Mouse (Mus musculus) CH12.LX (cell line): ENCODE data around the gene Rasl2-9. TPM values are rescaled to one million over a fixed set of nuclear protein-coding genes. Genes with fewer than 3 reads are reported as not detected.

Experiments used
- DNase-seq: peaks from one replicate; pipeline ENCODE4 v3.0.0-alpha.2; 2013; ENCODE audit errors: extremely low read depth
- H3K27ac ChIP-seq: 2 replicates; pipeline ENCODE4 v1.5.1; 2012; ENCODE audit warnings: low read depth, mild to moderate bottlenecking, control low read depth, moderate library complexity; ENCODE audit not compliant: insufficient read depth
- H3K27me3 ChIP-seq: replicated peaks from 2 replicates; pipeline ENCODE3; 2012; ENCODE audit warnings: inconsistent platforms
- H3K36me3 ChIP-seq, 2 experiments: replicated peaks in 1 of 2; 2 replicates each; pipeline versions ENCODE3 to v1.6.1; 2012; ENCODE audit warnings: inconsistent platforms in 1 of 2, low read length in 1 of 2, mild to moderate bottlenecking in 1 of 2, mixed read lengths in 1 of 2, moderate library complexity in 1 of 2; ENCODE audit not compliant: control insufficient read depth in 1 of 2, insufficient read depth in 1 of 2
- H3K4me1 ChIP-seq, 2 experiments: 2 replicates each; pipeline ENCODE4 v1.6.1; 2012; ENCODE audit warnings: inconsistent platforms in 1 of 2, moderate library complexity in 1 of 2; ENCODE audit not compliant: insufficient read depth in 2 of 2, control insufficient read depth in 1 of 2
- H3K4me2 ChIP-seq: 2 replicates; pipeline ENCODE4 v1.6.1; 2012; ENCODE audit warnings: low read depth, mild to moderate bottlenecking, control low read depth; ENCODE audit not compliant: poor library complexity, insufficient read depth, severe bottlenecking
- H3K4me3 ChIP-seq, 3 experiments: fragments of 150-350 bp in 1 of 3; sonication (generic) in 1 of 3; replicated peaks in 1 of 3; 2 replicates each; pipeline versions ENCODE3 to v1.5.1; 2011 to 2012; ENCODE audit warnings: low read depth in 2 of 3, low read length in 2 of 3, mild to moderate bottlenecking in 2 of 3, moderate library complexity in 2 of 3, control low read depth in 1 of 3, improper control_type of control experiment in 1 of 3, inconsistent platforms in 1 of 3, mixed read lengths in 1 of 3; ENCODE audit not compliant: poor library complexity in 1 of 3
- H3K79me2 ChIP-seq: replicated peaks from 2 replicates; pipeline ENCODE4 v1.6.1; 2012; ENCODE audit warnings: mild to moderate bottlenecking, moderate library complexity; ENCODE audit not compliant: control insufficient read depth, poor library complexity, insufficient read depth, severe bottlenecking; ENCODE audit errors: extremely low read depth
- H3K9ac ChIP-seq: 2 replicates; pipeline ENCODE4 v1.6.1; 2012; ENCODE audit warnings: low read depth, mild to moderate bottlenecking, control low read depth, moderate library complexity; ENCODE audit not compliant: insufficient read depth
- H3K9me3 ChIP-seq: replicated peaks from 2 replicates; pipeline ENCODE3; 2012; ENCODE audit warnings: low read length, inconsistent platforms, mixed read lengths
- BHLHE40 ChIP-seq: IDR thresholded peaks from 2 replicates; pipeline ENCODE4 v1.6.1; 2011; ENCODE audit warnings: mild to moderate bottlenecking, low read depth, low read length, improper control_type of control experiment
- CHD1 ChIP-seq: IDR thresholded peaks from 2 replicates; pipeline ENCODE4 v1.6.1; 2012; ENCODE audit warnings: low read depth, low read length, improper control_type of control experiment, inconsistent platforms
- CHD2 ChIP-seq: IDR thresholded peaks from 2 replicates; pipeline ENCODE4 v1.6.1; 2011; ENCODE audit warnings: low read length, improper control_type of control experiment
- E2F4 ChIP-seq: IDR thresholded peaks from 2 replicates; pipeline ENCODE4 v1.6.1; 2011; ENCODE audit warnings: low read depth, low read length, improper control_type of control experiment; ENCODE audit not compliant: insufficient replicate concordance
- ELF1 ChIP-seq: IDR thresholded peaks from 2 replicates; pipeline ENCODE4 v1.6.1; 2014; ENCODE audit warnings: low read depth, mild to moderate bottlenecking, inconsistent platforms, low read length, improper control_type of control experiment
- EP300 ChIP-seq: IDR thresholded peaks from 2 replicates; pipeline ENCODE4 v1.6.1; 2011; ENCODE audit warnings: low read length, improper control_type of control experiment
- ETS1 ChIP-seq: conservative IDR thresholded peaks from 2 replicates; pipeline ENCODE4 v1.6.1; 2012; ENCODE audit warnings: low read depth, mild to moderate bottlenecking, inconsistent platforms, low read length, improper control_type of control experiment, moderate library complexity
- GABPA ChIP-seq: IDR thresholded peaks from 2 replicates; pipeline ENCODE4 v1.6.1; 2012; ENCODE audit warnings: low read depth, low read length, improper control_type of control experiment, inconsistent platforms; ENCODE audit not compliant: insufficient replicate concordance
- IRF4 ChIP-seq: IDR thresholded peaks from 2 replicates; pipeline ENCODE4 v1.6.1; 2014; ENCODE audit warnings: low read depth, mild to moderate bottlenecking, inconsistent platforms, low read length, improper control_type of control experiment
- JUND ChIP-seq: conservative IDR thresholded peaks from 2 replicates; pipeline ENCODE4 v1.6.1; 2011; ENCODE audit warnings: low read depth, low read length, improper control_type of control experiment
- KAT2A ChIP-seq: IDR thresholded peaks from 2 replicates; pipeline ENCODE4 v1.6.1; 2012; ENCODE audit warnings: low read length, improper control_type of control experiment, inconsistent platforms; ENCODE audit not compliant: insufficient replicate concordance
- MAFK ChIP-seq: IDR thresholded peaks from 2 replicates; pipeline ENCODE4 v1.6.1; 2011; ENCODE audit warnings: low read length, improper control_type of control experiment; ENCODE audit not compliant: insufficient replicate concordance
- MAX ChIP-seq: IDR thresholded peaks from 2 replicates; pipeline ENCODE4 v1.6.1; 2011; ENCODE audit warnings: low read length, improper control_type of control experiment
- MAZ ChIP-seq: IDR thresholded peaks from 2 replicates; pipeline ENCODE4 v1.6.1; 2012; ENCODE audit warnings: low read depth, mild to moderate bottlenecking, inconsistent platforms, low read length, improper control_type of control experiment, moderate library complexity
- MEF2A ChIP-seq: IDR thresholded peaks from 2 replicates; pipeline ENCODE4 v1.6.1; 2014; ENCODE audit warnings: low read depth, mild to moderate bottlenecking, inconsistent platforms, low read length, improper control_type of control experiment, borderline replicate concordance
- MXI1 ChIP-seq: IDR thresholded peaks from 2 replicates; pipeline ENCODE4 v1.6.1; 2011; ENCODE audit warnings: mild to moderate bottlenecking, low read depth, low read length, improper control_type of control experiment
- MYC ChIP-seq: IDR thresholded peaks from 2 replicates; pipeline ENCODE4 v1.6.1; 2011; ENCODE audit warnings: low read depth, mild to moderate bottlenecking, improper control_type of control experiment, low read length
- NRF1 ChIP-seq: IDR thresholded peaks from 2 replicates; pipeline ENCODE4 v1.6.1; 2014; ENCODE audit warnings: low read depth, mild to moderate bottlenecking, inconsistent platforms, low read length, improper control_type of control experiment, moderate library complexity
- POLR2A ChIP-seq: IDR thresholded peaks from 2 replicates; pipeline ENCODE4 v1.6.1; 2011; ENCODE audit warnings: low read depth, mild to moderate bottlenecking, improper control_type of control experiment, low read length
- POLR2AphosphoS2 ChIP-seq: IDR thresholded peaks from 2 replicates; pipeline ENCODE4 v1.6.1; 2011; ENCODE audit warnings: low read depth, low read length, improper control_type of control experiment
- RAD21 ChIP-seq: IDR thresholded peaks from 2 replicates; pipeline ENCODE4 v1.6.1; 2011; ENCODE audit warnings: low read depth, mild to moderate bottlenecking, low read length, improper control_type of control experiment, moderate library complexity
- RCOR1 ChIP-seq: conservative IDR thresholded peaks from 2 replicates; pipeline ENCODE4 v1.6.1; 2012; ENCODE audit warnings: low read depth, mild to moderate bottlenecking, inconsistent platforms, low read length, improper control_type of control experiment
- SIN3A ChIP-seq: IDR thresholded peaks from 2 replicates; pipeline ENCODE4 v1.6.1; 2012; ENCODE audit warnings: low read length, improper control_type of control experiment, inconsistent platforms
- SMC3 ChIP-seq: IDR thresholded peaks from 2 replicates; pipeline ENCODE4 v1.6.1; 2011; ENCODE audit warnings: low read depth, low read length, improper control_type of control experiment
- TCF12 ChIP-seq: IDR thresholded peaks from 2 replicates; pipeline ENCODE4 v1.6.1; 2014; ENCODE audit warnings: low read depth, mild to moderate bottlenecking, inconsistent platforms, low read length, improper control_type of control experiment
- UBTF ChIP-seq: IDR thresholded peaks from 2 replicates; pipeline ENCODE4 v1.6.1; 2012; ENCODE audit warnings: low read depth, mild to moderate bottlenecking, inconsistent platforms, low read length, improper control_type of control experiment, moderate library complexity
- USF1 ChIP-seq: IDR thresholded peaks from 2 replicates; pipeline ENCODE4 v1.6.1; 2014; ENCODE audit warnings: low read depth, mild to moderate bottlenecking, inconsistent platforms, low read length, improper control_type of control experiment
- ZC3H11A ChIP-seq: IDR thresholded peaks from 2 replicates; pipeline ENCODE4 v1.6.1; 2012; ENCODE audit warnings: low read depth, mild to moderate bottlenecking, inconsistent platforms, low read length, improper control_type of control experiment
- ZKSCAN1 ChIP-seq: IDR thresholded peaks from 2 replicates; pipeline ENCODE4 v1.6.1; 2012; ENCODE audit warnings: low read depth, inconsistent platforms, low read length, improper control_type of control experiment, borderline replicate concordance
- ZMIZ1 ChIP-seq: IDR thresholded peaks from 2 replicates; pipeline ENCODE4 v1.6.1; 2012; ENCODE audit warnings: low read depth, mild to moderate bottlenecking, inconsistent platforms, low read length, improper control_type of control experiment
- ZNF384 ChIP-seq: IDR thresholded peaks from 2 replicates; pipeline ENCODE4 v1.6.1; 2012; ENCODE audit warnings: low read depth, low read length, improper control_type of control experiment, inconsistent platforms
- dilution Hi-C: fragments of 300-500 bp; cut with MboI; formaldehyde crosslinking; loops from 2 replicates; pipeline ENCODE4 v1.14.3; 2020; ENCODE audit warnings: low sequenced_read_pairs; ENCODE audit not compliant: extremely low pct_unique_long_range_greater_than_20kb, extremely low pct_ligation_motif_present
- in situ Hi-C: fragments of 300-500 bp; cut with MboI; formaldehyde crosslinking; loops from 3 replicates; pipeline ENCODE4 v1.14.3; 2019; ENCODE audit warnings: low sequenced_read_pairs, low pct_ligation_motif_present, low pct_unique_long_range_greater_than_20kb, mixed read lengths
- polyA plus RNA-seq: library from polyadenylated mRNA; unstranded; fragments of >175 nt; gene quantifications from 2 replicates; pipeline ENCODE4 v1.2.1, GENCODE M21; 2012; ENCODE audit warnings: low read depth; ENCODE audit not compliant: insufficient read length
- total RNA-seq, 2 experiments: library from RNA; depleted of rRNA; stranded (reverse); fragments of 300-350 nt in 1 of 2; fragments of >200 nt in 1 of 2; gene quantifications; 2 replicates each; pipeline ENCODE4 v1.2.3; 2012 to 2014

Rasl2-9 gene
- total and polyA plus RNA-seq, 3 experiments: 2.9 to 4.2 (median 2.9) TPM

GRCm38 (mm10) chr7:5102564-5102963 is 23.2 kb downstream of the Rasl2-9 start:
- H3K36me3 ChIP-seq: peaks cover 18 to 28% of the 10 kb centered on the region in 2 experiments
- no peak overlapping the region for H3K9ac ChIP-seq
- no peak overlapping the region for H3K4me3 ChIP-seq
- H3K27ac ChIP-seq: no peak overlapping the region
- no peaks in the 10 kb centered on the region for H3K27me3 ChIP-seq
- H3K4me2 ChIP-seq: no peak overlapping the region
- H3K4me1 ChIP-seq: peaks cover 11 to 40% of the 10 kb centered on the region in 2 experiments
- no peaks in the 10 kb centered on the region for H3K9me3 ChIP-seq
- in situ Hi-C loops (no loop called here), dilution Hi-C loops (no loop called here)
- H3K79me2 ChIP-seq: no peaks in the 10 kb centered on the region
- no peak for TF ChIP-seq ETS1
- no peak for TF ChIP-seq ZKSCAN1
- no peak for TF ChIP-seq NRF1
- TF ChIP-seq IRF4: no peak
- TF ChIP-seq MYC: no peak
- no peak for TF ChIP-seq CHD2
- no peak for TF ChIP-seq CHD1
- no peak for TF ChIP-seq KAT2A
- TF ChIP-seq E2F4: no peak
- TF ChIP-seq GABPA: no peak
- TF ChIP-seq POLR2AphosphoS2: no peak
- TF ChIP-seq MAX: no peak
- no peak for TF ChIP-seq ZC3H11A
- TF ChIP-seq ZNF384: no peak
- no peak for TF ChIP-seq UBTF
- TF ChIP-seq JUND: no peak
- no peak for DNase-seq

GRCm38 (mm10) chr7:5101066-5101663 is 24.6 kb downstream of the Rasl2-9 start:
- Histone ChIP-seq H3K9me3 (no peaks in the 10 kb centered on the region), H3K4me2 (peak overlapping the region; percentile 85), H3K27me3 (no peaks in the 10 kb centered on the region), H3K9ac (no peak overlapping the region; the same call in 1 of the 2 replicates), H3K4me3 (no peak overlapping the region), H3K27ac (peak overlapping the region; percentile 82), H3K36me3 (peaks cover 30 to 42% of the 10 kb centered on the region in 2 experiments), H3K4me1 (peaks cover 11 to 40% of the 10 kb centered on the region in 2 experiments), H3K79me2 (no peaks in the 10 kb centered on the region)
- DNase-seq: peak; percentile 91
- dilution Hi-C loops (no loop called here), in situ Hi-C loops (no loop called here)
- TF ChIP-seq USF1 (no peak), CHD2 (peak; percentile 83), MAFK (peak; percentile 64), MEF2A (peak; percentile 79), NRF1 (no peak), MYC (peak; percentile 70; the same call in 1 of the 2 replicates), POLR2AphosphoS2 (no peak), MAZ (peak; percentile 91), SIN3A (peak; percentile 67), EP300 (peak; percentile 97), ZKSCAN1 (no peak), UBTF (no peak), GABPA (no peak), TCF12 (peak; percentile 78), RAD21 (no peak; the same call in none of the 2 replicates), RCOR1 (peak; percentile 75; the same call in 1 of the 2 replicates), BHLHE40 (peak; percentile 78), ZNF384 (no peak), SMC3 (no peak), MXI1 (peak; percentile 57; the same call in 1 of the 2 replicates), ELF1 (peak; percentile 79), ZMIZ1 (no peak), CHD1 (no peak), POLR2A (0 out of 2 replicates have a peak, but pooled peaks have one; percentile 11), IRF4 (peak; percentile 93)
